Mouse (Mus musculus): ENCODE data around the gene Gm10073. TPM values are rescaled to one million over a fixed set of nuclear protein-coding genes. Genes with fewer than 3 reads are reported as not detected.

Gene Gm10073
- 1.4 and 17.6 TPM in 2 replicates for polyA plus RNA-seq (2012; ENCODE audit: low replicate concordance)

DNA sequence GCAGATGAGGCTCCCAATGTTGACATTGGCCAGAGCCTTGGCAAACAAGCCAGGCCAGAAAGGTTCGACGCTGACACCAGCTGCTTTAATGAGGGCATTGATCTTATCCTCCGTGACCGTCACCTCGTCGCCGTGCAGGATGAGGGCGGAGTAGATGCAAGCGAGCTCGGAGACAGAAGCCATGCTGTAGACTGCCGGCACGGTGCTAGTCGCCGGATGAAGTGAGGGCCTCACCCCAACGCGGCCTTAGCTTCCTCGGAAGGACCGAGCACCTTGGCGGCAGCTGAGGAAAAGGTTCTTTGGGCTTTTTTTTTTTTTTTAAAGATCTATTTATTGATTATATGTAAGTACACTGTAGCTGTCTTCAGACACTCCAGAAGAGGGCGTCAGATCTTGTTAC is at the start of gene Gm10073:
Gene Gm10073 (minus strand): TSS at position 294 of the 400 bp plus-strand sequence.

DNA sequence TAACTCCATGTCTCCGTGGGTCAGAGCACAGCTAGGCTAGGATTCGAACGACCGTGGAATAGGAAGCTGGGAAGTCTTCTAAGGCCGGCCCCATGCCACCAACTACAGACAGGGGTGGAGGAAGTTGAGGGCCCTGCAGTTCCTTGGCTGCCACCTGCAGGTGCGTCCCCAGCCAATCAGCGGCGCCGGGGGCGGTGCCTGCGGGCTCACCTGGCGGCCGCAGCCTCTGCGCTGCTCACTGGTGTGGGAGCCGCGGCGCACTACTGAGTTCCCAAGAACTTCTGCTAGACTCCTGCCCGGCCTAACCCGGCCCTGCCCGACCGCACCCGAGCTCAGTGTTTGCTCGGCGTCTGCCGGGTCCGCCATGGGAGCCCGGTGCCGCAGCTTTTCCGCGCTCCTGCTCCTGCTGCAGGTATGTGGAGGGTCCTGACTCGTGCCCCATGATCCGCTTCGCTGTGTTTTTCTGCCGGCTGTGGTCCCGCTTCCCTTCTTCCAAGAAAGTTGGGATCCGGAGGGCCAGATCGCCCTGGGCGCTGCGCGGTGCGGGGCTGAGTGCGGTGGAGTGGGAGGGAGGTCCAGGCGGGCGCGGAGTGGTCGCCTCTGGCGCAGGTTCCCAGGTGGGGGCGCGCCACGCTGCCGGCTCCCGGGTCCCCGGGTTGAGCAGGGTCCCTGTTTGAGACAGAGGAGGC is 30.0 kb upstream of the Gm10073 start, which contains the start of gene Cdh1:
Gene Cdh1 (plus strand): TSS at position 221 of the 689 bp plus-strand sequence.

Other genes with a start within 250 kb of the Gm10073 start
- gene Smpd3, start 235.5 kb downstream of the Gm10073 start, polyA plus RNA-seq (2012; ENCODE audit: low replicate concordance), result 2.4 and 2.5 TPM in 2 replicates
- gene Zfp90, start 158.1 kb downstream of the Gm10073 start, polyA plus RNA-seq (2012; ENCODE audit: low replicate concordance), result 2.6 and 4.2 TPM in 2 replicates
- not detected in 2 replicates for gene 6030452D12Rik, start 72.9 kb downstream of the Gm10073 start, polyA plus RNA-seq (2012; ENCODE audit: low replicate concordance)
- not detected in 2 replicates for gene Cdh3, start 62.6 kb downstream of the Gm10073 start, polyA plus RNA-seq (2012; ENCODE audit: low replicate concordance)
- 1.4 and 2.7 TPM in 2 replicates for gene Cdh1, start 29.9 kb upstream of the Gm10073 start, polyA plus RNA-seq (2012; ENCODE audit: low replicate concordance)
- 2.0 and 2.1 TPM in 2 replicates for gene Tango6, start 109.6 kb upstream of the Gm10073 start, polyA plus RNA-seq (2012; ENCODE audit: low replicate concordance)